Mouse (Mus musculus): Measurements from ENCODE around the gene Ccdc142. TPM values are rescaled to one million over a fixed set of nuclear protein-coding genes. Genes with fewer than 3 reads are reported as not detected.
A peak's percentile ranks its signal among the peaks of the same experiment; 100 is the strongest.

Gene Ccdc142
- total RNA-seq, 2 experiments from 2014 or later, result 0.58 to 0.79 TPM

- no peak for ATAC-seq (replicated peaks; ENCODE audit: poor library complexity)
Observed at GRCm38 (mm10) chr6:83116373-83117164, 15.2 kb downstream of the Ccdc142 start.

GRCm38 (mm10) chr6:83117165-83117438 is 15.7 kb downstream of the Ccdc142 start:
- no peak for ATAC-seq (replicated peaks; ENCODE audit: poor library complexity)

DNA sequence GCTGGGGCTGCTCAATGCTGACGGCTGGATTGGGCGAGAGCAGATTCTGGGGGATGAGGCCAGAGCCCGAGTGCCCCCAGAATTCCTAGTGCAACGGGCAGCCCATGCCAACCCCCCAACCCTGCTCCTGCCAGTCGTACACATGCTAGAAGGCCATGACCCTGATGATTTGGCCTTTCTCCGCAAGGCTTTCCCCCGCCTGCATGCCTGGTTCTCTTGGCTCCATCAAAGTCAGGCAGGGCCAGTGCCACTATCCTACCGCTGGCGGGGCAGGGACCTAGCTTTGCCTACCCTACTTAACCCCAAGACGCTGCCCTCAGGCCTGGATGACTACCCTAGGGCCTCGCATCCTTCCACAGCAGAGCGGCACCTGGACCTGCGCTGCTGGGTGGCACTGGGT is 16.2 kb downstream of the Ccdc142 start:
- no peak for ATAC-seq (replicated peaks; ENCODE audit: poor library complexity)

GRCm38 (mm10) chr6:83118369-83118768 is 17.0 kb downstream of the Ccdc142 start:
- no peak for ATAC-seq (replicated peaks; ENCODE audit: poor library complexity)

- 0 out of 2 replicates have a peak, but pooled peaks have one; percentile 4 for ATAC-seq (replicated peaks; ENCODE audit: poor library complexity)
Observed at GRCm38 (mm10) chr6:83118825-83119733, 17.7 kb downstream of the Ccdc142 start.

GRCm38 (mm10) chr6:83119734-83120051 is 18.3 kb downstream of the Ccdc142 start:
- no peak for ATAC-seq (replicated peaks; ENCODE audit: poor library complexity)

DNA sequence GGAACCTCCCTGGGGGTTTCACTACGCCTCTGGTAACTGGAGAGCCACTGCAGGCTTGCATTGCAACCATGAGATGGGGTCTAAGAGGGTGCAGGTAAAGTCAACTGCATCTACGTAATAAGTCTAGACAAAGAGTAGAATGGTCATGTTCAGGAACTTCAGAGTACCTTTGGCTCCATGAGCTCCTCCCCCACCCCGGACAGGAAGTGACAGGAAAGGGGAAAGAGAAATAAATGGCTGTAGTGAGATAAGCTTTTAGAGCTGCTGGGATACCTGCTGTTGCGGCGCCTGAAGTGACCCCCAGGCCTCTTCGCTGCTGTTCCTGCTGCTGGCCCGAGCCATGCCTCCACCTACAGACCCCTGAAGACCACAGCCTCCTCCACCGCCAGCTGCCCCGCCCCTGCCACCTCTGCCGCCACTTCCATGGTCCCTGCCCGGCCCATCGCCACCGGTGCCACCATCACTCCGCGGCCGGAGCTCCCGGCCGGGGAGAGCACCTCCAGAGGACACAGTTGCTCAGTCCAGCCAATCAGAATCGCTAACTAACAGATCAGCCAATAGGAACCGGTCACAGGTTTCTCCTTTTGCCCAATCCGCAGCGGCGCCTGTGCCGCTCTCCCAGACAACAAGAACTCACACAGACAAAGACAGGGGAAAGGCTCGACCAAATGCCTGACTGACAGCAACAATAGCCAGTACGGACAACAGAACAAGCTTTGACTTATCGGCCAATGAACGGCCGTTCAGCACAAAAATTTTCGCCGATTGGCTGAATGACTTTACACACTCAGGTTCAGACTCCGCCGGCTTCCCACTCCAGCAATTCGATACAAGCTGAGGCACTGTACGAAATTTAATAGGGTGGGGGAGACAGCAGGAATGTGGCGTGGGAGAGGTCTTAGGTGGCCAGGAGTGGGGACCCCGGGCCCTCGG is 19.8 kb downstream of the Ccdc142 start, which contains the start of gene Wbp1:
TSS of gene Wbp1 (minus strand) at position 630 of the 933 bp plus-strand sequence.
- peak; percentile 81 for ATAC-seq (replicated peaks; ENCODE audit: poor library complexity)

- peak; percentile 7; the same call in 1 of the 2 replicates for ATAC-seq (replicated peaks; ENCODE audit: poor library complexity)
Observed at GRCm38 (mm10) chr6:83121863-83122710, 20.7 kb downstream of the Ccdc142 start.

GRCm38 (mm10) chr6:83122961-83123360 is 21.6 kb downstream of the Ccdc142 start:
- no peak for ATAC-seq (replicated peaks; ENCODE audit: poor library complexity)

- peak; percentile 56 for ATAC-seq (replicated peaks; ENCODE audit: poor library complexity)
Observed at GRCm38 (mm10) chr6:83124851-83125312, 23.5 kb downstream of the Ccdc142 start.

- ATAC-seq (replicated peaks; ENCODE audit: poor library complexity), result no peak
Observed at GRCm38 (mm10) chr6:83125331-83125730, 23.9 kb downstream of the Ccdc142 start, which contains the start of gene Ino80b. Gene Ino80b, minus strand, starts transcription at chr6:83125431.

- ATAC-seq (replicated peaks; ENCODE audit: poor library complexity), result no peak
Observed at GRCm38 (mm10) chr6:83127419-83127818, 26.0 kb downstream of the Ccdc142 start.

GRCm38 (mm10) chr6:83131469-83132034 is 30.2 kb downstream of the Ccdc142 start:
- peak; percentile 85 for ATAC-seq (replicated peaks; ENCODE audit: poor library complexity)

- no peak for ATAC-seq (replicated peaks; ENCODE audit: poor library complexity)
Observed at GRCm38 (mm10) chr6:83132176-83132919, 30.9 kb downstream of the Ccdc142 start.

- ATAC-seq (replicated peaks; ENCODE audit: poor library complexity), result no peak
Observed at GRCm38 (mm10) chr6:83134226-83134625, 32.8 kb downstream of the Ccdc142 start.

DNA sequence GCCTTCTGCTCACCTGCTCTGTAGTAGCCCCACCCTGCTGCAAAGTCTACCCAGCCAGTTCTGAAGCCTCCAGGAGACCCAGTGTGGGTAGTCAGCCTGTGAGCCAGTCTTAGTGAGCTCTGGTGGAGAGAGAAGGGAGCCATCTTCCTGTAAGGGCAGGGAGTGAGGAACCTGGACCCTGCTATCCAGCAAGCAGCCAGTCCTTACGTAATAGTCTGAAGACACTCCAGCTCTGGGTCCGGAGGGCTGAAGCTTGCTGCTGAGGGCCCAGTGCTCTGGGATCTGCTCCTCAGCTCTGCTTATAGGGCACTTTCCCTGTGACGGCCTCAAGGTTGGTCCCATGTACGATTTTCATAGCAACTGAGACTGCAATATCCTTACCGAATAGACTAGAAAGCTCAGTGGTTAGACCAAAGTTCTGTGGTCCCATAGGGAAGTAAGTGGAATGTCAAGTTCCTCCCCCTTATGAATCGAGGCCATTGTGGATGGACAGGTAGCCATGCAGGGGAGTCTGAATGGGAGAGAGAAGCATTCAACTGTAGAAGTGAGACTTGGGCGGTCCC is 33.6 kb downstream of the Ccdc142 start, which contains the start of gene Rtkn:
TSS of gene Rtkn (plus strand) at position 513 of the 563 bp plus-strand sequence.
- peak; percentile 33 for ATAC-seq (replicated peaks; ENCODE audit: poor library complexity)

DNA sequence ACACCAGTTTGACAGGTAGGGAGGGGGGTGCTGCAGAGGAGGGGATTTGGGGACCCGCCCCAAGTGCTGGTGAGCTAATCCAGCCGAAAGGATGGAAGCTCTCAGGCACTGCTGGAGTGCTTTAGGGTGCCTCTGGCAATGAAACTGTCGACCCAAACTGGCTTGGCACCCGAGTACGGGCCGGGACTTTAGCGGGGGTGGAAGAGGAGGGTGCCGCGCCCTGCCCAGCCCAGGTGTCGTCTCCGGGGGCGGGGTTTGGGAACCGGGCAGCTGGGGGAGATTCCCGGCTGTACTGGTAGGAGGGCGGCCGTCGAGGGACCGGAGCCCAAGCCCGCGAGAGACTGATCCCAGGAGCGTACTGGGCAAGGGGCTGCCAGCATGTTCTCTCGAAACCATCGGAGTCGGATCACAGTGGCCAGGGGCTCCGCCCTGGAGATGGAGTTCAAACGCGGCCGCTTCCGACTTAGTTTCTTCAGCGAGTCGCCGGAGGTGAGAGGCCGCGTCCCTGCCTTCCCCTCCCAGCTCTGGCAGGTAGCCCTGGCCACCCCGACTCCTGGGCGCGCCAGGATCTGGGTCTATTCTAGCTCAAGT is 34.3 kb downstream of the Ccdc142 start:
- ATAC-seq (replicated peaks; ENCODE audit: poor library complexity), result no peak
